Mouse (Mus musculus): ENCODE data around the gene Hist1h2bl. TPM values are rescaled to one million over a fixed set of nuclear protein-coding genes. Genes with fewer than 3 reads are reported as not detected.

Hist1h2bl gene
- total and polyA plus RNA-seq, 2 experiments, result 1.5 TPM; not detected in 1

DNA sequence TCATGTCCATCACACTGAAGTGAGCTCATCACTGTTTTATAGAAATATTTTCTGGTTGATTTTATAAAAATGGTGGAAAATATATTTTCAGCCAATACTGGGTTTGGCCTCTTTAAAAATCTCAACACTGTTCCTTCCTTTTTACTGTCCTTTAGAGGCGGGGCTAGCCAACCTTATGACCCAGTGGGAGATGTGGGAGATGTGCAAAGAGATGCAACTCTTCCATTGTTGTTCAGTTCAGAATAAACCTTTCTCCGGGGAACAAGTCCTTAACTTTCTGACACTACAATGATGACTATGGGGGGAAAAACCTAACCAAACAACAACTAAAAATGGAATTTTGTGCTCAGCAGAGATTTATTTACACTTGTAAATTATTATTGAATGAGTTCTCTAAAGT is 38.6 kb downstream of the Hist1h2bl start, which contains the start of gene Olfr1360:
TSS of gene Olfr1360 (minus strand) at position 101 of the 400 bp plus-strand sequence.
- Histone ChIP-seq H3K27me3 (ENCODE audit: control insufficient read depth, insufficient read depth, low read length) (no peaks in the 10 kb centered on the region), H3K4me3 (ENCODE audit: insufficient read depth, low read depth, low read length) (no peak within 1 kb of the TSS), H3K4me1 (ENCODE audit: control insufficient read depth, insufficient read depth, low read length) (no peaks in the 10 kb centered on the region), H3K79me2 (ENCODE audit: control insufficient read depth, insufficient read depth, low read length) (no peaks in the 10 kb centered on the region), H3K27ac (replicated peaks; ENCODE audit: insufficient read depth, low read depth, low read length) (no peak within 1 kb of the TSS), H3K9ac (ENCODE audit: low read depth, low read length) (no peak within 1 kb of the TSS), H3K36me3 (ENCODE audit: control insufficient read depth, insufficient read depth, low read length) (no peaks in the 10 kb centered on the region)
- 84% methylated on average over 2 of the region's 2 CpGs for WGBS
- no peak for DNase-seq (ENCODE audit: extremely low read depth, low read depth, low spot score)
- TF ChIP-seq CTCF (IDR thresholded peaks at IDR 0.05; ENCODE audit: low read depth, low read length), result no peak
- TF ChIP-seq POLR2A (IDR thresholded peaks at IDR 0.05; ENCODE audit: extremely low read depth, insufficient read depth, low read length), result no peak

Other genes starting within 250 kb of the Hist1h2bl start
Only the 30 nearest of the 32 such genes appear.
- gene Gm10065, start 236.7 kb downstream of the Hist1h2bl start, total RNA-seq (2014; rRNA removed), result not detected in 2 replicates
- gene Gm10065, start 236.7 kb downstream of the Hist1h2bl start, polyA plus RNA-seq (2012; rRNA removed), result not detected in 2 replicates
- gene AK157302, start 220.9 kb downstream of the Hist1h2bl start, total RNA-seq (2014; rRNA removed), result 0.27 and 0.28 TPM in 2 replicates
- gene AK157302, start 220.9 kb downstream of the Hist1h2bl start, polyA plus RNA-seq (2012; rRNA removed), result 0.11 TPM in 1 of 2 replicates, not detected in the other
- 20.5 and 23.4 TPM in 2 replicates for gene Gm11273, start 214.7 kb downstream of the Hist1h2bl start, total RNA-seq (2014; rRNA removed)
- gene Gm11273, start 214.7 kb downstream of the Hist1h2bl start, polyA plus RNA-seq (2012; rRNA removed), result 26.0 and 26.2 TPM in 2 replicates
- gene Zkscan8, start 185.0 kb downstream of the Hist1h2bl start, total RNA-seq (2014; rRNA removed), result 4.7 and 5.3 TPM in 2 replicates
- gene Zkscan8, start 185.0 kb downstream of the Hist1h2bl start, polyA plus RNA-seq (2012; rRNA removed), result 1.5 and 1.7 TPM in 2 replicates
- not detected in 2 replicates for gene Olfr1366, start 173.3 kb downstream of the Hist1h2bl start, total RNA-seq (2014; rRNA removed)
- gene Olfr1366, start 173.3 kb downstream of the Hist1h2bl start, polyA plus RNA-seq (2012; rRNA removed), result not detected in 2 replicates
- not detected in 2 replicates for gene Olfr1535, start 156.2 kb downstream of the Hist1h2bl start, total RNA-seq (2014; rRNA removed)
- not detected in 2 replicates for gene Olfr1535, start 156.2 kb downstream of the Hist1h2bl start, polyA plus RNA-seq (2012; rRNA removed)
- gene Olfr1364, start 134.4 kb downstream of the Hist1h2bl start, total RNA-seq (2014; rRNA removed), result not detected in 2 replicates
- gene Olfr1364, start 134.4 kb downstream of the Hist1h2bl start, polyA plus RNA-seq (2012; rRNA removed), result not detected in 2 replicates
- gene Olfr1362, start 102.1 kb downstream of the Hist1h2bl start, total RNA-seq (2014; rRNA removed), result not detected in 2 replicates
- not detected in 2 replicates for gene Olfr1362, start 102.1 kb downstream of the Hist1h2bl start, polyA plus RNA-seq (2012; rRNA removed)
- not detected in 2 replicates for gene Olfr11, start 73.6 kb downstream of the Hist1h2bl start, total RNA-seq (2014; rRNA removed)
- not detected in 2 replicates for gene Olfr11, start 73.6 kb downstream of the Hist1h2bl start, polyA plus RNA-seq (2012; rRNA removed)
- not detected in 2 replicates for gene Olfr1361, start 52.8 kb downstream of the Hist1h2bl start, total RNA-seq (2014; rRNA removed)
- not detected in 2 replicates for gene Olfr1361, start 52.8 kb downstream of the Hist1h2bl start, polyA plus RNA-seq (2012; rRNA removed)
- gene Olfr1360, start 38.7 kb downstream of the Hist1h2bl start, total RNA-seq (2014; rRNA removed), result not detected in 2 replicates
- gene Olfr1360, start 38.7 kb downstream of the Hist1h2bl start, polyA plus RNA-seq (2012; rRNA removed), result not detected in 2 replicates
- gene Olfr1359, start 18.0 kb downstream of the Hist1h2bl start, total RNA-seq (2014; rRNA removed), result not detected in 2 replicates
- gene Olfr1359, start 18.0 kb downstream of the Hist1h2bl start, polyA plus RNA-seq (2012; rRNA removed), result not detected in 2 replicates
- gene Hist1h2ai, start 279 bp upstream of the Hist1h2bl start, total RNA-seq (2014; rRNA removed), result 8.9 and 10.2 TPM in 2 replicates
- 0.64 and 1.6 TPM in 2 replicates for gene Hist1h2ai, start 279 bp upstream of the Hist1h2bl start, polyA plus RNA-seq (2012; rRNA removed)
- gene Hist1h3h, start 1.5 kb upstream of the Hist1h2bl start, total RNA-seq (2014; rRNA removed), result 24.2 and 48.6 TPM in 2 replicates
- gene Hist1h3h, start 1.5 kb upstream of the Hist1h2bl start, polyA plus RNA-seq (2012; rRNA removed), result 1.8 TPM in 1 of 2 replicates, not detected in the other
- 2.8 and 7.2 TPM in 2 replicates for gene Hist1h2bm, start 5.9 kb upstream of the Hist1h2bl start, total RNA-seq (2014; rRNA removed)
- gene Hist1h2bm, start 5.9 kb upstream of the Hist1h2bl start, polyA plus RNA-seq (2012; rRNA removed), result not detected in 2 replicates
- gene Hist1h4j, start 18.9 kb upstream of the Hist1h2bl start, total RNA-seq (2014; rRNA removed), result 21.5 and 24.9 TPM in 2 replicates
- 0.31 and 1.1 TPM in 2 replicates for gene Hist1h4j, start 18.9 kb upstream of the Hist1h2bl start, polyA plus RNA-seq (2012; rRNA removed)
- gene Hist1h4k, start 34.4 kb upstream of the Hist1h2bl start, total RNA-seq (2014; rRNA removed), result 41.2 and 45.6 TPM in 2 replicates
- 3.6 and 8.6 TPM in 2 replicates for gene Hist1h4k, start 34.4 kb upstream of the Hist1h2bl start, polyA plus RNA-seq (2012; rRNA removed)
- gene Hist1h2ak, start 37.7 kb upstream of the Hist1h2bl start, total RNA-seq (2014; rRNA removed), result 3.3 and 6.0 TPM in 2 replicates
- 0.47 TPM in 1 of 2 replicates, not detected in the other for gene Hist1h2ak, start 37.7 kb upstream of the Hist1h2bl start, polyA plus RNA-seq (2012; rRNA removed)
- 4.6 and 10.8 TPM in 2 replicates for gene Hist1h2bn, start 38.0 kb upstream of the Hist1h2bl start, total RNA-seq (2014; rRNA removed)
- gene Hist1h2bn, start 38.0 kb upstream of the Hist1h2bl start, polyA plus RNA-seq (2012; rRNA removed), result not detected in 2 replicates
- 3.5 and 4.5 TPM in 2 replicates for gene Hist1h1b, start 64.5 kb upstream of the Hist1h2bl start, total RNA-seq (2014; rRNA removed)
- gene Hist1h1b, start 64.5 kb upstream of the Hist1h2bl start, polyA plus RNA-seq (2012; rRNA removed), result 0.35 TPM in 1 of 2 replicates, not detected in the other
- gene Hist1h3i, start 67.2 kb upstream of the Hist1h2bl start, total RNA-seq (2014; rRNA removed), result 26.6 and 38.0 TPM in 2 replicates
- 4.1 and 5.4 TPM in 2 replicates for gene Hist1h3i, start 67.2 kb upstream of the Hist1h2bl start, polyA plus RNA-seq (2012; rRNA removed)
- gene Hist1h2an, start 71.1 kb upstream of the Hist1h2bl start, total RNA-seq (2014; rRNA removed), result 7.3 and 8.7 TPM in 2 replicates
- not detected in 2 replicates for gene Hist1h2an, start 71.1 kb upstream of the Hist1h2bl start, polyA plus RNA-seq (2012; rRNA removed)
- gene Hist1h2bp, start 71.3 kb upstream of the Hist1h2bl start, total RNA-seq (2014; rRNA removed), result 0.40 and 0.74 TPM in 2 replicates
- not detected in 2 replicates for gene Hist1h2bp, start 71.3 kb upstream of the Hist1h2bl start, polyA plus RNA-seq (2012; rRNA removed)
- 2.1 and 4.9 TPM in 2 replicates for gene Hist1h2bq, start 94.1 kb upstream of the Hist1h2bl start, total RNA-seq (2014; rRNA removed)
- 1.2 and 11.7 TPM in 2 replicates for gene Hist1h2bq, start 94.1 kb upstream of the Hist1h2bl start, polyA plus RNA-seq (2012; rRNA removed)
- 0.55 TPM in 1 of 2 replicates, not detected in the other for gene Hist1h2ao, start 94.3 kb upstream of the Hist1h2bl start, total RNA-seq (2014; rRNA removed)
- gene Hist1h2ao, start 94.3 kb upstream of the Hist1h2bl start, polyA plus RNA-seq (2012; rRNA removed), result not detected in 2 replicates
- gene Hist1h4m, start 95.6 kb upstream of the Hist1h2bl start, total RNA-seq (2014; rRNA removed), result 0.60 and 0.74 TPM in 2 replicates
- not detected in 2 replicates for gene Hist1h4m, start 95.6 kb upstream of the Hist1h2bl start, polyA plus RNA-seq (2012; rRNA removed)
- 336 and 466 TPM in 2 replicates for gene Hist1h4n, start 116.1 kb upstream of the Hist1h2bl start, total RNA-seq (2014; rRNA removed)
- gene Hist1h4n, start 116.1 kb upstream of the Hist1h2bl start, polyA plus RNA-seq (2012; rRNA removed), result 4.5 and 8.5 TPM in 2 replicates
- 37.4 and 51.8 TPM in 2 replicates for gene Hist1h2ap, start 117.4 kb upstream of the Hist1h2bl start, total RNA-seq (2014; rRNA removed)
- gene Hist1h2ap, start 117.4 kb upstream of the Hist1h2bl start, polyA plus RNA-seq (2012; rRNA removed), result 6.3 and 14.0 TPM in 2 replicates
- gene Hist1h2br, start 117.6 kb upstream of the Hist1h2bl start, total RNA-seq (2014; rRNA removed), result 0.65 and 1.3 TPM in 2 replicates
- 1.0 and 11.9 TPM in 2 replicates for gene Hist1h2br, start 117.6 kb upstream of the Hist1h2bl start, polyA plus RNA-seq (2012; rRNA removed)
- 0.18 and 0.60 TPM in 2 replicates for gene Zfp184, start 229.0 kb upstream of the Hist1h2bl start, total RNA-seq (2014; rRNA removed)
- 0.07 and 0.11 TPM in 2 replicates for gene Zfp184, start 229.0 kb upstream of the Hist1h2bl start, polyA plus RNA-seq (2012; rRNA removed)